Mouse (Mus musculus): ENCODE data around the gene Clca1.

DNA sequence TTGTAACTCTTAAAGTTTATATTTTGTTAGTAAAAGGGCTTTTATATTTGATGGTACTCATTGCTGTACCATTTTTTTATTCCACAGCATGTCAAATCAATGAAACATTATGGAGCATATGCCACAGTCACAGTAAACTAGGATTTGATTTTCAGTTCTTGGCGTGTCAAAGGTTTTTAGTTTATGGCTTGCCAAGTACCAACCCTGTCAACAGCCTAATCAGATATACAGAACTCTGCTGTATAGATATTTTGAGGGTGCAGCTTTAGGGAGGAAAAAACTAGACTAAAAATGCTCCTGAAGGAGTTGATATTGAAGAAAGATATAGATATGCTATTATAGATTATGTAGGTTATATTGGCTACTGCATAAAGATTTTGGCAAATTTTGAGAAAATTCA is 62.8 kb downstream of the Clca1 start:
- TF ChIP-seq CTCF (IDR thresholded peaks at IDR 0.05; ENCODE audit: low read depth) = no peak
- TF ChIP-seq EP300 (optimal IDR thresholded peaks at IDR 0.05) = no peak

Data from stomach, postnatal 0 days (tissue).